Mouse (Mus musculus) kidney, adult 2 months (tissue): ENCODE data around the gene Gm17387. TPM values are rescaled to one million over a fixed set of nuclear protein-coding genes. Genes with fewer than 3 reads are reported as not detected.
A peak's percentile ranks its signal among the peaks of the same experiment; 100 is the strongest.

ENCODE experiments used
- DNase-seq: peaks from one replicate; pipeline ENCODE4 v3.0.0; 2021
- H3K27ac ChIP-seq: fragments of 200-500 bp; 2 replicates; pipeline ENCODE4 v1.5.1; 2012; ENCODE audit warnings: low read depth, low read length, control low read depth, inconsistent platforms; ENCODE audit not compliant: insufficient read depth
- H3K27me3 ChIP-seq: fragments of 200-500 bp; replicated peaks from 2 replicates; pipeline ENCODE4 v1.6.1; 2012; ENCODE audit warnings: mild to moderate bottlenecking, moderate library complexity, low read length, inconsistent platforms; ENCODE audit not compliant: control insufficient read depth, insufficient read depth
- H3K36me3 ChIP-seq: fragments of 200-500 bp; 2 replicates; pipeline ENCODE4 v1.6.1; 2012; ENCODE audit warnings: mild to moderate bottlenecking, moderate library complexity, low read length, inconsistent platforms; ENCODE audit not compliant: control insufficient read depth, insufficient read depth
- H3K4me1 ChIP-seq: fragments of 200-500 bp; 2 replicates; pipeline ENCODE4 v1.6.1; 2011; ENCODE audit warnings: low read length; ENCODE audit not compliant: control insufficient read depth, insufficient read depth
- H3K4me3 ChIP-seq: fragments of 200-500 bp; 2 replicates; pipeline ENCODE4 v1.5.1; 2011; ENCODE audit warnings: mild to moderate bottlenecking, low read depth, low read length, control low read depth; ENCODE audit not compliant: insufficient read depth
- CTCF ChIP-seq: fragments of 200-500 bp; conservative IDR thresholded peaks from 2 replicates; pipeline ENCODE4 v1.5.1; 2011; ENCODE audit warnings: low read depth, mild to moderate bottlenecking, control low read depth, low read length, moderate library complexity, mixed read lengths; ENCODE audit not compliant: insufficient read depth, insufficient read length
- POLR2A ChIP-seq: fragments of 200-500 bp; IDR thresholded peaks from one replicate; pipeline ENCODE4 v1.6.1; 2011; ENCODE audit warnings: low read depth, low read length, control low read depth
- WGBS: fragments of 180-500 bp; shearing (Covaris S2); methylation state at CpG from one replicate; pipeline ENCODE4 v1.1.7; 2018; 5-methylcytosine and 5-hydroxymethylcytosine counted together
- polyA plus RNA-seq: library from polyadenylated mRNA; depleted of rRNA; stranded (reverse); fragments of >200 nt; gene quantifications from 2 replicates; pipeline ENCODE4 v1.2.3, GENCODE M21; 2012

Gene Gm17387
- polyA plus RNA-seq, 1 experiment, result not detected

DNA sequence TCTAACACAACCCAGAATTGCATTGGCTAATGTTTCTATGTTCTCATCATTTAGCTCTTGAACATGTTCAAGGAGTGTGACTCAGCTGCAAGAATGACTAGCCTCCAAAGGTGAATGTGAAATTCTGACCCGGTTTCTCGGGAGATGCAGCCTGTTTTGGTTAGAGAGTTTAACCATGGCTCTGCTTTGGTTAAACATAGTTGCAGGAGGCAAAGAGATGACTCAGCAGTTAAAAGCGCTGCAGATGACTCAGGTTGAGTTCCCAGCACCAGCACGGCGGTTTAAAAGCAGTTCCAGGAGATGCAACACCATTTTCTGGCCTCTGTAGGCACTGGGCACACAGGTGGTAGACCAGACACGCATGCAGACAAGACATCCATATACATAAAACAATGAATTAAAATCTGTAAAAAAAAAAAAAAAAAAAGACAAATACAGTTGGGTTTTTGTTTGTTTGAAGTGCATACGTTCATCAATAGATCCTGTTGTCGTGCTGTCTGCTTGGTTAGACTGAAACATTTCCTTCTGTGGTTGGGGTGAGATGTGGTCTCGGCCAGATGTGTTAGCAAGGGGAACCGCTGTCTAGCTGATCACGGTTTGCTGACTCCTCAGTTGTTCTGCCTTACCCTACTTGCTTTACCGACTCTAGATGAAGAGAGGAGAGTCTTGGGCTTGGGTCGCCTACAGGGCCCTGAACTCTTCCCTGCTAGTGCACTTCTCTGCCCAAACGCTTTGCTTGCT lies 29.8 kb downstream of the Gm17387 start:
- Histone ChIP-seq H3K27me3 (no peaks in the 10 kb centered on the region), H3K27ac (no peak overlapping the region), H3K36me3 (no peaks in the 10 kb centered on the region), H3K4me3 (no peak overlapping the region), H3K4me1 (peaks cover 4% of the 10 kb centered on the region; the same call in 1 of the 2 replicates)
- WGBS, result 90% methylated on average over 14 of the region's 14 CpGs
- DNase-seq, result no peak
- TF ChIP-seq POLR2A (no peak), CTCF (no peak)

DNA sequence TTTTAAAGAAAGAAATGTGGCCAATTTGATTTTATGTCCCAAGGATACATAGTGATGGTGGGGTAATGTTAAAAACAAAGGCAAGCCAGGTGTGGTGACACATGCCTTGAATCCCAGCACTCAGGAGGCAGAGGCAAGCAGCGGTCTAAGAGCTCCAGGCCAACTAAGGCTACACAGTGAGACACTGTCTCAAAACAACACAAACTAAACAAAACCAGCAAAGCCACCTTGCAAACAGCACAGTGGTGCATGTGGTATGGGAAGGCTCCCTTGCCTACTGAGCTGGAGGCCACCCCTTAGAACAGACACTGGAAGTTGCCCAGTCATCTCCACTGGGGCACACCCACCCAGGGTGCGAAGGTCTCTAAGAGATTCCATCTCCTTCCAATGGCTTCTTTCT lies 31.0 kb downstream of the Gm17387 start:
- Histone ChIP-seq H3K4me3 (no peak overlapping the region), H3K36me3 (no peaks in the 10 kb centered on the region), H3K27me3 (no peaks in the 10 kb centered on the region), H3K27ac (no peak overlapping the region), H3K4me1 (peaks cover 9% of the 10 kb centered on the region; the same call in 1 of the 2 replicates)
- TF ChIP-seq CTCF, result no peak
- no peak for TF ChIP-seq POLR2A
- WGBS, result 76% methylated on average over 2 of the region's 2 CpGs
- no peak for DNase-seq

DNA sequence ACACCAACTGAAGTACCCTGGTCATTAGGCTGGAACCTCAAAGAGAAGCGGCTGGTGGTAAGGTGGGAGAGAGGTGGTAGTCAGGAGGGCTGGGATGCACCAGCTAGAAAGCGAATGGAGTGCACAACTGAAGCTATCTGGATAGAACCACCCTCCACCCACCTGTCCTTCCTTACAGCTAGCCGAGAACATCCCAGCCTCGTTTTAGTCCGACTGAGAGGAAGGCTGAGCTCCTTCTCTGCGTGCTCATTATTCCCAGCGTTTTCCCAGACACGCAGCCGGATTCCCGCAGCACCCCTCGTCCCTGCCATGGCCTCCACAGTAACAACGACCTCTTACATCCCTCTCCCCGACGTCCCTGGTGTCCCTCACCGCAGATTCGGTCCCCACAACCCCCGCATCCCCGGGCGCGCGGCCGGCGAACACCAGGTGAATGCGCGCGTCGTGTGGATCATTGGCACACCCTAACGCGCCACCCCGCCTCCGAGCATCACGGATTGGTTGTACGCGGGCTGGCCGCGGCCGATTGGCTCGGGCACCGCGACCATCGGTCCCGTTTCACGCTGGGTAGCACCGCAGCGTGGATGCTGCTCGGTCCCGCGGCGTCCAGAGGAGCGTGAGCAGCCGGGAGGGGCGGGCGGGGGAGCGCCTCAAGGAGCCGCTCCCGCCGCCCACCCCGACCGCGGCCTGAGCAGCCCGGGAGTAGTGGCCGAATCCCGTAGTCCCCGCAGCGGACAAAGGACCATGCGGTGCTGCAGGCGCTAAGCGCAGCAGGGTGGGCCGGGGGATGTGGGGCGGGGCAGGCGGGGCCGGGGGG lies 31.7 kb downstream of the Gm17387 start, which contains the start of gene B4galnt4:
Gene B4galnt4 (plus strand): TSS at position 679 of the 817 bp plus-strand sequence.
- peak; percentile 76 for DNase-seq
- H3K27me3 ChIP-seq, result no peaks in the 10 kb centered on the region
- no peak for TF ChIP-seq POLR2A
- TF ChIP-seq CTCF, result no peak
- peak within 1 kb of the TSS; percentile 33; the same call in 1 of the 2 replicates for H3K4me3 ChIP-seq
- H3K27ac ChIP-seq, result no peak within 1 kb of the TSS
- no peaks in the 10 kb centered on the region for H3K36me3 ChIP-seq
- peaks cover 9% of the 10 kb centered on the region; the same call in 1 of the 2 replicates for H3K4me1 ChIP-seq
- WGBS, result 2% methylated on average over 71 of the region's 72 CpGs

DNA sequence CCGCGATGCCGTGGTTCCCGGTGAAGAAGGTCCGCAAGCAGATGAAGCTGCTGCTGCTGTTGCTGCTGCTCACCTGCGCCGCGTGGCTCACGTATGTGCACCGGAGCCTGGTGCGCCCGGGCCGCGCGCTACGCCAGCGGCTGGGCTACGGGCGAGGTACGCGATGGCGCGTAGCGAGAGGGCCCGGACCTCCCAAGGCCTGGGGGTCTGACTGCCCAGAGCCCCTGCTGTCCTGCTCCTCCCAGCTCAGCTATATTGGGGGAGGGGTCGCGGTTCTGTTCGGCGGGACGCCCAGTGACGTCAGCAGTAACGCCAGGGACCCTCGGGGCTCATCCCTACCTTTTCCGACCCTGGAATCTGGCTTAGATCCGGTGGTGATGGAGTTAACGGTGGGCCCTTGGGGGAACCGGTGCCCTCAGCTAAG lies 32.4 kb downstream of the Gm17387 start:
- no peak overlapping the region for H3K27ac ChIP-seq
- H3K27me3 ChIP-seq, result no peaks in the 10 kb centered on the region
- no peaks in the 10 kb centered on the region for H3K36me3 ChIP-seq
- TF ChIP-seq POLR2A, result no peak
- no peak for TF ChIP-seq CTCF
- peaks cover 9% of the 10 kb centered on the region; the same call in 1 of the 2 replicates for H3K4me1 ChIP-seq
- no peak for DNase-seq
- peak overlapping the region; percentile 33; the same call in 1 of the 2 replicates for H3K4me3 ChIP-seq
- WGBS, result 4% methylated on average over 37 of the region's 37 CpGs

DNA sequence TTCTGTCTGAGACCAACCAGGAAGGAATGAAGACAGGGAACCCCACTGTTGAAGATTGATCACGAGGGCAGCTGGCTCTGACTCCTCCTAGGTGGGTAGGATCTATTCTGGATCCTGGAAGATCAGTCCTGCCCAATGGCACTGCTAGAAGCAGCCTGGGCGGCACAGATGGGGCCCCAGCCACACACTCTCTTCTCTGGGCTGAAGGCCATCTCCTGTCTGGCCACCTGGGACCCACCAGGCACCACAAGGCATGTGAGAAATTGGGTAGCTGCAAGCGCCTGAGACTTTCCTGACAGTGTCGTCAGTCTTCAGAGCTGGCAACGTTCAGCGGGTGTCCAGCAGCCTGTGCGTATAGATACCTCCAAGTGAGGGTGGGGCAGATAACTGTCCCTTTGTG lies 33.6 kb downstream of the Gm17387 start:
- no peak for TF ChIP-seq POLR2A
- no peak for TF ChIP-seq CTCF

DNA sequence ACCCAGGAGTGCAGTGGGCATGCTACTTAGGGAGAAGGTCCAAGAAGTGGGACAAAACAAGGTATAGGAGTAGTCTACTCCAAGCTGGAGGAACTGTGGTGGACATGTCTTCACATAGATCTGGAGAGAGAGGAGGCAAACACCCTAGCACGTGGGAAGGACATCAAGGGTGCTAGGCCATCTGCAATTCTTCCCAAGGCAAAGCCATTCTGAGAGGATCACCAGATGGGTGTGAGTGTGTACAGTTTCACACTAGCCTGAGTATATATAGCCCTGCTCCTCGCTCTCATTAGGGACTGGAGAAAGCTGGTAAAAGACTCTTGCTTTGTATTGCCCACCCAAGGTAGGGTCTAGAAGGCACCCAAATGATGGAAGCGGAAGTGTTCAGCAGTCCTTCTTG lies 34.4 kb downstream of the Gm17387 start:
- Histone ChIP-seq H3K36me3 (no peaks in the 10 kb centered on the region), H3K27me3 (no peaks in the 10 kb centered on the region), H3K4me3 (no peak overlapping the region), H3K27ac (no peak overlapping the region), H3K4me1 (peaks cover 9% of the 10 kb centered on the region; the same call in 1 of the 2 replicates)
- WGBS, result 89% methylated on average over 3 of the region's 3 CpGs
- TF ChIP-seq CTCF, result no peak
- no peak for TF ChIP-seq POLR2A
- DNase-seq, result no peak

More for the DNA sequence above, 33.6 kb downstream of the Gm17387 start:
- 93% methylated on average over 7 of the region's 7 CpGs for WGBS
- Histone ChIP-seq H3K27ac (no peak overlapping the region), H3K4me3 (no peak overlapping the region), H3K36me3 (no peaks in the 10 kb centered on the region), H3K27me3 (no peaks in the 10 kb centered on the region), H3K4me1 (peaks cover 9% of the 10 kb centered on the region; the same call in 1 of the 2 replicates)
- no peak for DNase-seq

DNA sequence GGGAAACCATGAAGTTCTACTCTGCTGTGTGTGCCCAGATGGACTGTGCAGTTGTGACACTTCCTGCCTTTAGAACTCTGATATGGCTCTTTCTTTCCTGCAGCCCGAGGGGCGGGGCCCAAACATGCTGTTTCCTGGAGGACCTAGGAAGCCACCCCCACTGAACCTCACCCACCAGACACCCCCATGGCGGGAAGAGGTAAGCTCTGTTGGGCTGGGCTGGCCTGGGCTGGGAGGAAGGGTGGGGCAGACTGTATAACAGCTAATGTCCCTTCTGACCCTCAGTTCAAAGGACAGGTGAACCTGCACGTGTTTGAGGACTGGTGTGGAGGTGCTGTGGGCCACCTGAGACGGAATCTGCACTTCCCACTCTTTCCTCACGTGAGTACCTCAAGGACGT lies 35.2 kb downstream of the Gm17387 start:
- 64% methylated on average over 7 of the region's 7 CpGs for WGBS
- Histone ChIP-seq H3K36me3 (no peaks in the 10 kb centered on the region), H3K27ac (no peak overlapping the region), H3K4me3 (no peak overlapping the region), H3K27me3 (no peaks in the 10 kb centered on the region), H3K4me1 (peaks cover 9% of the 10 kb centered on the region; the same call in 1 of the 2 replicates)
- DNase-seq, result no peak
- TF ChIP-seq CTCF (no peak), POLR2A (no peak)
